Mouse (Mus musculus): ENCODE data around the gene Dvl3. TPM values are rescaled to one million over a fixed set of nuclear protein-coding genes. Genes with fewer than 3 reads are reported as not detected.
"Not testable (repeated sequence)": the region's sequence is repeated elsewhere in the genome, so short reads cannot be mapped to it uniquely, and the experiment has no call there.

Gene Dvl3
- polyA plus RNA-seq, 1 experiment, result 25.0 TPM

GRCm38 (mm10) chr16:20485061-20485460 lies 31.7 kb upstream of the Dvl3 start:
- Histone ChIP-seq H3K36me3 (ENCODE audit: control insufficient read depth, insufficient read depth, low read length) (no peaks in the 10 kb centered on the region), H3K4me3 (ENCODE audit: extremely low read depth, insufficient read depth, insufficient read length) (no peak overlapping the region), H3K4me1 (ENCODE audit: control insufficient read depth, insufficient read depth, insufficient read length) (no peaks in the 10 kb centered on the region), H3K27ac (ENCODE audit: insufficient read depth, low read length) (no peak overlapping the region), H3K27me3 (ENCODE audit: control insufficient read depth, insufficient read depth, low read length) (no peaks in the 10 kb centered on the region)
- 62% methylated on average over 4 of the region's 4 CpGs for WGBS
- TF ChIP-seq POLR2A (IDR thresholded peaks at IDR 0.05; ENCODE audit: low read depth, low read length) (no peak), CTCF (IDR thresholded peaks at IDR 0.05; ENCODE audit: extremely low read depth, insufficient read depth, insufficient read length, insufficient replicate concordance) (no peak)
- DNase-seq (ENCODE audit: low read depth in 1 of 2, low spot score in 2 of 2), result no peak

GRCm38 (mm10) chr16:20486048-20486447 lies 30.7 kb upstream of the Dvl3 start:
- no peak overlapping the region for H3K4me3 ChIP-seq (ENCODE audit: extremely low read depth, insufficient read depth, insufficient read length)
- WGBS, result 71% methylated on average over 3 of the region's 3 CpGs
- no peaks in the 10 kb centered on the region for H3K4me1 ChIP-seq (ENCODE audit: control insufficient read depth, insufficient read depth, insufficient read length)
- H3K36me3 ChIP-seq (ENCODE audit: control insufficient read depth, insufficient read depth, low read length), result no peaks in the 10 kb centered on the region
- no peaks in the 10 kb centered on the region for H3K27me3 ChIP-seq (ENCODE audit: control insufficient read depth, insufficient read depth, low read length)
- DNase-seq (ENCODE audit: low read depth in 1 of 2, low spot score in 2 of 2), result no peak
- H3K27ac ChIP-seq (ENCODE audit: insufficient read depth, low read length), result no peak overlapping the region
- TF ChIP-seq CTCF (IDR thresholded peaks at IDR 0.05; ENCODE audit: extremely low read depth, insufficient read depth, insufficient read length, insufficient replicate concordance), result no peak
- no peak for TF ChIP-seq POLR2A (IDR thresholded peaks at IDR 0.05; ENCODE audit: low read depth, low read length)

- DNase-seq (ENCODE audit: low read depth in 1 of 2, low spot score in 2 of 2), result no peak
- no peaks in the 10 kb centered on the region for H3K4me1 ChIP-seq (ENCODE audit: control insufficient read depth, insufficient read depth, insufficient read length)
- no peaks in the 10 kb centered on the region for H3K36me3 ChIP-seq (ENCODE audit: control insufficient read depth, insufficient read depth, low read length)
- TF ChIP-seq CTCF (IDR thresholded peaks at IDR 0.05; ENCODE audit: extremely low read depth, insufficient read depth, insufficient read length, insufficient replicate concordance) (no peak), POLR2A (IDR thresholded peaks at IDR 0.05; ENCODE audit: low read depth, low read length) (no peak)
- no peak overlapping the region for H3K4me3 ChIP-seq (ENCODE audit: extremely low read depth, insufficient read depth, insufficient read length)
- H3K27ac ChIP-seq (ENCODE audit: insufficient read depth, low read length), result no peak overlapping the region
- no peaks in the 10 kb centered on the region for H3K27me3 ChIP-seq (ENCODE audit: control insufficient read depth, insufficient read depth, low read length)
- 82% methylated on average over 1 of the region's 1 CpGs for WGBS
These were observed 28.6 kb upstream of the Dvl3 start for GRCm38 (mm10) chr16:20488151-20488550.

GRCm38 (mm10) chr16:20488751-20489150 lies 28.0 kb upstream of the Dvl3 start:
- H3K27me3 ChIP-seq (ENCODE audit: control insufficient read depth, insufficient read depth, low read length); H3K4me1 ChIP-seq (ENCODE audit: control insufficient read depth, insufficient read depth, insufficient read length); H3K36me3 ChIP-seq (ENCODE audit: control insufficient read depth, insufficient read depth, low read length); H3K27ac ChIP-seq (ENCODE audit: insufficient read depth, low read length); H3K4me3 ChIP-seq (ENCODE audit: extremely low read depth, insufficient read depth, insufficient read length); DNase-seq (ENCODE audit: low read depth in 1 of 2, low spot score in 2 of 2): not testable (repeated sequence)
- WGBS, result 82% methylated on average over 9 of the region's 9 CpGs

- no peak overlapping the region for H3K4me3 ChIP-seq (ENCODE audit: extremely low read depth, insufficient read depth, insufficient read length)
- H3K36me3 ChIP-seq (ENCODE audit: control insufficient read depth, insufficient read depth, low read length), result no peaks in the 10 kb centered on the region
- 87% methylated on average over 2 of the region's 2 CpGs for WGBS
- H3K4me1 ChIP-seq (ENCODE audit: control insufficient read depth, insufficient read depth, insufficient read length), result no peaks in the 10 kb centered on the region
- no peaks in the 10 kb centered on the region for H3K27me3 ChIP-seq (ENCODE audit: control insufficient read depth, insufficient read depth, low read length)
- DNase-seq (ENCODE audit: low read depth in 1 of 2, low spot score in 2 of 2), result no peak
- TF ChIP-seq POLR2A (IDR thresholded peaks at IDR 0.05; ENCODE audit: low read depth, low read length), result no peak
- TF ChIP-seq CTCF (IDR thresholded peaks at IDR 0.05; ENCODE audit: extremely low read depth, insufficient read depth, insufficient read length, insufficient replicate concordance), result no peak
- no peak overlapping the region for H3K27ac ChIP-seq (ENCODE audit: insufficient read depth, low read length)
These were observed 27.5 kb upstream of the Dvl3 start for GRCm38 (mm10) chr16:20489233-20489632.

GRCm38 (mm10) chr16:20490581-20490980 lies 26.2 kb upstream of the Dvl3 start:
- H3K27ac ChIP-seq (ENCODE audit: insufficient read depth, low read length), result no peak overlapping the region
- TF ChIP-seq POLR2A (IDR thresholded peaks at IDR 0.05; ENCODE audit: low read depth, low read length), result no peak
- TF ChIP-seq CTCF (IDR thresholded peaks at IDR 0.05; ENCODE audit: extremely low read depth, insufficient read depth, insufficient read length, insufficient replicate concordance), result no peak
- 51% methylated on average over 2 of the region's 2 CpGs for WGBS
- H3K36me3 ChIP-seq (ENCODE audit: control insufficient read depth, insufficient read depth, low read length), result no peaks in the 10 kb centered on the region
- H3K4me3 ChIP-seq (ENCODE audit: extremely low read depth, insufficient read depth, insufficient read length), result no peak overlapping the region
- H3K27me3 ChIP-seq (ENCODE audit: control insufficient read depth, insufficient read depth, low read length), result no peaks in the 10 kb centered on the region
- H3K4me1 ChIP-seq (ENCODE audit: control insufficient read depth, insufficient read depth, insufficient read length), result no peaks in the 10 kb centered on the region
- DNase-seq (ENCODE audit: low read depth in 1 of 2, low spot score in 2 of 2), result no peak

GRCm38 (mm10) chr16:20491301-20491700 lies 25.5 kb upstream of the Dvl3 start:
- Histone ChIP-seq H3K4me1 (ENCODE audit: control insufficient read depth, insufficient read depth, insufficient read length) (no peaks in the 10 kb centered on the region), H3K4me3 (ENCODE audit: extremely low read depth, insufficient read depth, insufficient read length) (no peak overlapping the region), H3K27me3 (ENCODE audit: control insufficient read depth, insufficient read depth, low read length) (no peaks in the 10 kb centered on the region), H3K36me3 (ENCODE audit: control insufficient read depth, insufficient read depth, low read length) (no peaks in the 10 kb centered on the region), H3K27ac (ENCODE audit: insufficient read depth, low read length) (no peak overlapping the region)
- TF ChIP-seq CTCF (IDR thresholded peaks at IDR 0.05; ENCODE audit: extremely low read depth, insufficient read depth, insufficient read length, insufficient replicate concordance) (no peak), POLR2A (IDR thresholded peaks at IDR 0.05; ENCODE audit: low read depth, low read length) (no peak)
- WGBS, result 76% methylated on average over 2 of the region's 2 CpGs
- no peak for DNase-seq (ENCODE audit: low read depth in 1 of 2, low spot score in 2 of 2)
